Mouse (Mus musculus): Measurements from ENCODE around the gene Ky. TPM values are rescaled to one million over a fixed set of nuclear protein-coding genes. Genes with fewer than 3 reads are reported as not detected.

Gene Ky
- polyA plus RNA-seq, 1 experiment from 2014 or later: 1.7 TPM

- ATAC-seq (ENCODE audit: insufficient number of reproducible peaks, insufficient read depth, low FRiP score, low read depth): no peak
- 76% methylated on average over 9 of the region's 9 CpGs for whole genome bisulfite sequencing
These were observed 8.4 kb upstream of the Ky start for GRCm38 (mm10) chr9:102497089-102497690.

GRCm38 (mm10) chr9:102497833-102498430, 7.6 kb upstream of the Ky start:
- Histone ChIP-seq H3K36me3 (ENCODE audit: control insufficient read depth, insufficient read depth, low read length) (no peaks in the 10 kb centered on the region), H3K4me1 (ENCODE audit: control insufficient read depth in 2 of 2, insufficient read depth in 2 of 2, low read length in 2 of 2) (peaks cover 23 to 26% of the 10 kb centered on the region in 2 experiments), H3K27me3 (ENCODE audit: control insufficient read depth, insufficient read depth, low read length) (no peaks in the 10 kb centered on the region), H3K9ac (ENCODE audit: low read length) (0 out of 2 replicates have a peak overlapping the region, but pooled peaks have one; percentile 16), H3K9me3 (ENCODE audit: control insufficient read depth, low read length) (no peaks in the 10 kb centered on the region), H3K4me2 (ENCODE audit: low read length) (no peak overlapping the region), H3K4me3 (ENCODE audit: control insufficient read depth in 1 of 2, insufficient read depth in 1 of 2, low read depth in 1 of 2, low read length in 2 of 2) (no peak overlapping the region), H3K27ac (replicated peaks in 1 of 2; ENCODE audit: control insufficient read depth in 1 of 2, insufficient read depth in 1 of 2, low read depth in 2 of 2, low read length in 2 of 2) (peak overlapping the region; percentile 86 to 87)
- peak; percentile 82 for ATAC-seq (ENCODE audit: insufficient number of reproducible peaks, insufficient read depth, low FRiP score, low read depth)
- 50% methylated on average over 9 of the region's 9 CpGs for WGBS

More at GRCm38 (mm10) chr9:102497089-102497690, 8.4 kb upstream of the Ky start:
- no peak overlapping the region for H3K4me2 ChIP-seq (ENCODE audit: low read length)
- H3K27ac ChIP-seq (replicated peaks in 1 of 2; ENCODE audit: control insufficient read depth in 1 of 2, insufficient read depth in 1 of 2, low read depth in 2 of 2, low read length in 2 of 2): peak overlapping the region; percentile 86 to 87
- H3K9me3 ChIP-seq (ENCODE audit: control insufficient read depth, low read length): no peaks in the 10 kb centered on the region
- no peak overlapping the region for H3K4me3 ChIP-seq (ENCODE audit: control insufficient read depth in 1 of 2, insufficient read depth in 1 of 2, low read depth in 1 of 2, low read length in 2 of 2)
- no peaks in the 10 kb centered on the region for H3K36me3 ChIP-seq (ENCODE audit: control insufficient read depth, insufficient read depth, low read length)
- peaks cover 25 to 26% of the 10 kb centered on the region in 2 experiments for H3K4me1 ChIP-seq (ENCODE audit: control insufficient read depth in 2 of 2, insufficient read depth in 2 of 2, low read length in 2 of 2)
- no peak overlapping the region for H3K9ac ChIP-seq (ENCODE audit: low read length)
- peaks cover 2% of the 10 kb centered on the region; the same call in 1 of the 2 replicates for H3K27me3 ChIP-seq (ENCODE audit: control insufficient read depth, insufficient read depth, low read length)

GRCm38 (mm10) chr9:102498701-102499100, 6.8 kb upstream of the Ky start:
- no peaks in the 10 kb centered on the region for H3K9me3 ChIP-seq (ENCODE audit: control insufficient read depth, low read length)
- 85% methylated on average over 6 of the region's 6 CpGs for WGBS
- no peak overlapping the region for H3K27ac ChIP-seq (replicated peaks in 1 of 2; ENCODE audit: control insufficient read depth in 1 of 2, insufficient read depth in 1 of 2, low read depth in 2 of 2, low read length in 2 of 2)

GRCm38 (mm10) chr9:102499266-102499665, 6.3 kb upstream of the Ky start:
- WGBS: 72% methylated on average over 4 of the region's 4 CpGs

More at GRCm38 (mm10) chr9:102498701-102499100, 6.8 kb upstream of the Ky start:
- H3K4me3 ChIP-seq (ENCODE audit: control insufficient read depth in 1 of 2, insufficient read depth in 1 of 2, low read depth in 1 of 2, low read length in 2 of 2): no peak overlapping the region
- no peak overlapping the region for H3K9ac ChIP-seq (ENCODE audit: low read length)
- H3K4me1 ChIP-seq (ENCODE audit: control insufficient read depth in 2 of 2, insufficient read depth in 2 of 2, low read length in 2 of 2): peaks cover 22 to 26% of the 10 kb centered on the region in 2 experiments
- H3K4me2 ChIP-seq (ENCODE audit: low read length): no peak overlapping the region
- no peak for ATAC-seq (ENCODE audit: insufficient number of reproducible peaks, insufficient read depth, low FRiP score, low read depth)
- no peaks in the 10 kb centered on the region for H3K27me3 ChIP-seq (ENCODE audit: control insufficient read depth, insufficient read depth, low read length)
- no peaks in the 10 kb centered on the region for H3K36me3 ChIP-seq (ENCODE audit: control insufficient read depth, insufficient read depth, low read length)

GRCm38 (mm10) chr9:102499746-102500145, 5.8 kb upstream of the Ky start:
- no peaks in the 10 kb centered on the region for H3K9me3 ChIP-seq (ENCODE audit: control insufficient read depth, low read length)

More at GRCm38 (mm10) chr9:102499266-102499665, 6.3 kb upstream of the Ky start:
- Histone ChIP-seq H3K4me2 (ENCODE audit: low read length) (no peak overlapping the region), H3K9ac (ENCODE audit: low read length) (no peak overlapping the region), H3K9me3 (ENCODE audit: control insufficient read depth, low read length) (no peaks in the 10 kb centered on the region), H3K27ac (replicated peaks in 1 of 2; ENCODE audit: control insufficient read depth in 1 of 2, insufficient read depth in 1 of 2, low read depth in 2 of 2, low read length in 2 of 2) (no peak overlapping the region), H3K36me3 (ENCODE audit: control insufficient read depth, insufficient read depth, low read length) (no peaks in the 10 kb centered on the region), H3K27me3 (ENCODE audit: control insufficient read depth, insufficient read depth, low read length) (no peaks in the 10 kb centered on the region), H3K4me1 (ENCODE audit: control insufficient read depth in 2 of 2, insufficient read depth in 2 of 2, low read length in 2 of 2) (peaks cover 22 to 26% of the 10 kb centered on the region in 2 experiments), H3K4me3 (ENCODE audit: control insufficient read depth in 1 of 2, insufficient read depth in 1 of 2, low read depth in 1 of 2, low read length in 2 of 2) (no peak overlapping the region)
- ATAC-seq (ENCODE audit: insufficient number of reproducible peaks, insufficient read depth, low FRiP score, low read depth): no peak

GRCm38 (mm10) chr9:102501113-102501512, 4.4 kb upstream of the Ky start:
- no peak for ATAC-seq (ENCODE audit: insufficient number of reproducible peaks, insufficient read depth, low FRiP score, low read depth)

More at GRCm38 (mm10) chr9:102499746-102500145, 5.8 kb upstream of the Ky start:
- Histone ChIP-seq H3K4me1 (ENCODE audit: control insufficient read depth in 2 of 2, insufficient read depth in 2 of 2, low read length in 2 of 2) (peaks cover 25 to 31% of the 10 kb centered on the region in 2 experiments), H3K4me3 (ENCODE audit: control insufficient read depth in 1 of 2, insufficient read depth in 1 of 2, low read depth in 1 of 2, low read length in 2 of 2) (no peak overlapping the region), H3K4me2 (ENCODE audit: low read length) (no peak overlapping the region), H3K9ac (ENCODE audit: low read length) (no peak overlapping the region), H3K36me3 (ENCODE audit: control insufficient read depth, insufficient read depth, low read length) (no peaks in the 10 kb centered on the region), H3K27ac (replicated peaks in 1 of 2; ENCODE audit: control insufficient read depth in 1 of 2, insufficient read depth in 1 of 2, low read depth in 2 of 2, low read length in 2 of 2) (no peak overlapping the region), H3K27me3 (ENCODE audit: control insufficient read depth, insufficient read depth, low read length) (no peaks in the 10 kb centered on the region)
- no peak for ATAC-seq (ENCODE audit: insufficient number of reproducible peaks, insufficient read depth, low FRiP score, low read depth)

GRCm38 (mm10) chr9:102502015-102502633, 3.4 kb upstream of the Ky start:
- no peaks in the 10 kb centered on the region for H3K36me3 ChIP-seq (ENCODE audit: control insufficient read depth, insufficient read depth, low read length)
- H3K27ac ChIP-seq (replicated peaks in 1 of 2; ENCODE audit: control insufficient read depth in 1 of 2, insufficient read depth in 1 of 2, low read depth in 2 of 2, low read length in 2 of 2): no peak overlapping the region
- peaks cover 10% of the 10 kb centered on the region for H3K27me3 ChIP-seq (ENCODE audit: control insufficient read depth, insufficient read depth, low read length)
- ATAC-seq (ENCODE audit: insufficient number of reproducible peaks, insufficient read depth, low FRiP score, low read depth): no peak
- 53% methylated on average over 11 of the region's 11 CpGs for WGBS
- no peaks in the 10 kb centered on the region for H3K9me3 ChIP-seq (ENCODE audit: control insufficient read depth, low read length)
- H3K4me2 ChIP-seq (ENCODE audit: low read length): no peak overlapping the region
- H3K4me3 ChIP-seq (ENCODE audit: control insufficient read depth in 1 of 2, insufficient read depth in 1 of 2, low read depth in 1 of 2, low read length in 2 of 2): no peak overlapping the region
- H3K9ac ChIP-seq (ENCODE audit: low read length): no peak overlapping the region
- H3K4me1 ChIP-seq (ENCODE audit: control insufficient read depth in 2 of 2, insufficient read depth in 2 of 2, low read length in 2 of 2): peaks cover 29 to 39% of the 10 kb centered on the region in 2 experiments

More at GRCm38 (mm10) chr9:102501113-102501512, 4.4 kb upstream of the Ky start:
- 31% methylated on average over 4 of the region's 4 CpGs for WGBS
- no peaks in the 10 kb centered on the region for H3K9me3 ChIP-seq (ENCODE audit: control insufficient read depth, low read length)
- H3K4me1 ChIP-seq (ENCODE audit: control insufficient read depth in 2 of 2, insufficient read depth in 2 of 2, low read length in 2 of 2): peaks cover 32 to 40% of the 10 kb centered on the region in 2 experiments
- H3K4me2 ChIP-seq (ENCODE audit: low read length): no peak overlapping the region
- no peak overlapping the region for H3K4me3 ChIP-seq (ENCODE audit: control insufficient read depth in 1 of 2, insufficient read depth in 1 of 2, low read depth in 1 of 2, low read length in 2 of 2)
- H3K27ac ChIP-seq (replicated peaks in 1 of 2; ENCODE audit: control insufficient read depth in 1 of 2, insufficient read depth in 1 of 2, low read depth in 2 of 2, low read length in 2 of 2): no peak overlapping the region
- no peaks in the 10 kb centered on the region for H3K36me3 ChIP-seq (ENCODE audit: control insufficient read depth, insufficient read depth, low read length)
- peaks cover under 1% of the 10 kb centered on the region; the same call in 1 of the 2 replicates for H3K27me3 ChIP-seq (ENCODE audit: control insufficient read depth, insufficient read depth, low read length)
- no peak overlapping the region for H3K9ac ChIP-seq (ENCODE audit: low read length)

Measured in heart, embryonic 14.5 days (tissue).